Mouse (Mus musculus) hindbrain, embryonic 16.5 days (tissue): ENCODE results near the gene Gabbr1. TPM values are rescaled to one million over a fixed set of nuclear protein-coding genes. Genes with fewer than 3 reads are reported as not detected.

Experiments
- ATAC-seq: fragments of 200-750 bp; cut with Nextera tagmentation; 2 replicates; pipeline ENCODE4 v1.8.0; 2017; ENCODE audit warnings: moderate TSS enrichment, moderate library complexity
- H3K27ac ChIP-seq: fragments of 300-500 bp; sonication (generic); 2 replicates; pipeline ENCODE4 v1.5.1; 2014; ENCODE audit warnings: low read depth, mild to moderate bottlenecking, control low read depth, low read length, moderate library complexity
- H3K27me3 ChIP-seq: fragments of 300-500 bp; sonication (generic); replicated peaks from 2 replicates; pipeline ENCODE4 v1.6.1; 2014; ENCODE audit warnings: low read length; ENCODE audit not compliant: control insufficient read depth, insufficient read depth
- H3K36me3 ChIP-seq: fragments of 300-500 bp; sonication (generic); 2 replicates; pipeline ENCODE4 v1.6.1; 2014; ENCODE audit warnings: mild to moderate bottlenecking, low read length, moderate library complexity, mixed read lengths; ENCODE audit not compliant: control insufficient read depth, insufficient read depth
- H3K4me1 ChIP-seq: fragments of 300-500 bp; sonication (generic); 2 replicates; pipeline ENCODE4 v1.6.1; 2014; ENCODE audit warnings: low read depth, low read length; ENCODE audit not compliant: control insufficient read depth, insufficient read depth
- H3K4me2 ChIP-seq: fragments of 300-500 bp; sonication (generic); 2 replicates; pipeline ENCODE4 v1.6.1; 2014; ENCODE audit warnings: mild to moderate bottlenecking, low read length, control low read depth, moderate library complexity
- H3K4me3 ChIP-seq: fragments of 300-500 bp; sonication (generic); 2 replicates; pipeline ENCODE4 v1.5.1; 2014; ENCODE audit warnings: mild to moderate bottlenecking, low read length, control low read depth, moderate library complexity
- H3K9ac ChIP-seq: fragments of 300-500 bp; sonication (generic); 2 replicates; pipeline ENCODE4 v1.6.1; 2014; ENCODE audit warnings: low read depth, mild to moderate bottlenecking, control low read depth, low read length, moderate library complexity
- H3K9me3 ChIP-seq: fragments of 300-500 bp; sonication (generic); 2 replicates; pipeline ENCODE4 v1.6.1; 2014; ENCODE audit warnings: mild to moderate bottlenecking, low read length, moderate library complexity; ENCODE audit not compliant: control insufficient read depth
- WGBS: fragments of 180-500 bp; shearing (Covaris S2); extraction: QIAGEN DNeasy Blood & Tissue Kit; methylation state at CpG from one replicate; pipeline ENCODE4 v1.1.7; 2014; 5-methylcytosine and 5-hydroxymethylcytosine counted together
- polyA plus RNA-seq: library from polyadenylated mRNA; unstranded; fragments of >200 nt; fragmentation: Nextera tagmentation; extraction: Ambion mirVana; gene quantifications from 2 replicates; pipeline ENCODE4 v1.2.1, GENCODE M21; 2015

The Gabbr1 gene
- polyA plus RNA-seq, 1 experiment from 2014 or later, result 82.9 TPM

DNA sequence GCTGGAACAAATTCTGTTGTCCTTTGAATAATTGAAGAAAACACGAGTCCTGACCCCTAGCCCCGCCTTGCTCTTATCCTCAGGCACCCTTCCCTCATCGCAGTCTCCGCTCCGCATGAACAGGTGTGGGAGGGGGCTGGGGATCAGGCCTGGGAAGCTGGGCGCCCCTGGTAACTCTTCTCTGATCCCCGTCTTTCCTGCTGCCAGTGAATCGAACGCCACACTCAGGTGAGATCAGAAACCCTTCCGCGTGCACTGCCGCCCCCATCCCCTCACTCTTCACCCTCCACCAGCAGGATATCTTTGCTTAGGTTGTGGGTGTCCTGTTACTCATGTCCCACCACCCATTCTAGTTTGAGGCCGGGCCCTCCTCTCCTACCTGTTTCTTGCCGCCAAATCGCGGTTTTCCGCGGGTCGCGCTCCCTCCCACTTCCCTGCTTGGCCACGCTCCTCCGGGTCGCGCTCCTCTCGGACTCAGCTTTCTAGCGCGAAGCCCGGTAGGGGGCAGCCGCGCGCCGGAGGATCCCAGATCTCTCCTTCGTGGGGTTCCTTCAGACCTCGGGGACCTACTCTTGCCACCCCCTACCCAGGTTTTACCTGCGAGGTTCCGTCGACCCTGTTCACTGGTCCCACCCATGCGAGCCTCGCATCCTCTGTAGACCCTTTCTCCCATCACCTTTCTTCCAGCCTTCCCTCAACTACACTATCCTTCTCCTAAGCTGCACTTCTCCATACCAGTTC, 4.0 kb downstream of the Gabbr1 start:
- peaks cover 41% of the 10 kb centered on the region for H3K4me1 ChIP-seq
- H3K27me3 ChIP-seq, result no peaks in the 10 kb centered on the region
- ATAC-seq, result peak; percentile 25
- 2% methylated on average over 39 of the region's 39 CpGs for WGBS
- H3K36me3 ChIP-seq, result 0 out of 2 replicates have a peak, but pooled peaks cover 7% of the 10 kb centered on the region
- peak overlapping the region; percentile 60 for H3K4me3 ChIP-seq
- H3K9me3 ChIP-seq, result no peaks in the 10 kb centered on the region
- peak overlapping the region; percentile 86 for H3K4me2 ChIP-seq
- H3K27ac ChIP-seq, result peak overlapping the region; percentile 87
- peak overlapping the region; percentile 91 for H3K9ac ChIP-seq

DNA sequence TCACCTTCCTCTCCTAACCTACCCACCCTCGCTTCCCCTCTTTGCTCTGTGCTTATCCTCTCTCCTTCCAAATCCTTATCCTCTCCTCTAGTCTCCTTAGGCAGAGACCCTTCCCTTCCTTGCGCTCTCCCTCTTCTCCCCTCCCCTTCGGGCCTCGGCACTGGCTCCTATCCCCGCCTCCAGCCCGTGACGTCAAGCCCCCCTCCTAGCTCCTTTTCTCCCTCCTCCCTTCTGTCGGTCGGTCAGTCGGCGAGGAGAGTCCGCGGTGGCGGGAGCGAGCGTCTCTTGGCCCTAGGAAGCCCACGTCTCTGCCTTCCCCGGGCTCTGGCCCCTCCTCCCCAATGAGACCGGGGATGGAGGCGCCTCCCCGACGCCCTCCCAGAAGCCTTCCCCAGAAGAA, 4.6 kb downstream of the Gabbr1 start:
- 1% methylated on average over 21 of the region's 22 CpGs for WGBS
- H3K4me1 ChIP-seq, result peaks cover 41% of the 10 kb centered on the region

DNA sequence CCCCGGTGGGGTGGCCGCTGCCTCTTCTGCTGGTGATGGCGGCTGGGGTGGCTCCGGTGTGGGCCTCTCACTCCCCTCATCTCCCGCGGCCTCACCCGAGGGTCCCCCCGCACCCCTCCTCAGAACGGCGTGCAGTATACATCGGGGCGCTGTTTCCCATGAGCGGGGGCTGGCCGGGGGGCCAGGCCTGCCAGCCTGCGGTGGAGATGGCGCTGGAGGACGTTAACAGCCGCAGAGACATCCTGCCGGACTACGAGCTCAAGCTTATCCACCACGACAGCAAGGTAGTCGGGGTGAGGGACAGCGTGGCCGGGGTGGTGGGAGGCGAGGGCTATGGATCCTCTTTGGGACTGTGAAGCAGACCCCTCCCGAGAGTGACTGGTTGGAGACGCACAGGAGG, 5.1 kb downstream of the Gabbr1 start:
- Histone ChIP-seq H3K4me2 (peak overlapping the region; percentile 86), H3K9me3 (no peaks in the 10 kb centered on the region), H3K4me1 (peaks cover 41% of the 10 kb centered on the region), H3K27ac (peak overlapping the region; percentile 87), H3K4me3 (peak overlapping the region; percentile 60), H3K27me3 (no peaks in the 10 kb centered on the region), H3K9ac (peak overlapping the region; percentile 91), H3K36me3 (peaks cover 10% of the 10 kb centered on the region; the same call in 1 of the 2 replicates)
- ATAC-seq, result peak; percentile 22
- WGBS, result 3% methylated on average over 27 of the region's 27 CpGs

More for the DNA sequence above, 4.6 kb downstream of the Gabbr1 start:
- Histone ChIP-seq H3K36me3 (0 out of 2 replicates have a peak, but pooled peaks cover 10% of the 10 kb centered on the region), H3K4me3 (peak overlapping the region; percentile 60), H3K27me3 (no peaks in the 10 kb centered on the region), H3K9ac (peak overlapping the region; percentile 91), H3K27ac (peak overlapping the region; percentile 87), H3K9me3 (no peaks in the 10 kb centered on the region), H3K4me2 (peak overlapping the region; percentile 86)
- ATAC-seq, result peak; percentile 74

DNA sequence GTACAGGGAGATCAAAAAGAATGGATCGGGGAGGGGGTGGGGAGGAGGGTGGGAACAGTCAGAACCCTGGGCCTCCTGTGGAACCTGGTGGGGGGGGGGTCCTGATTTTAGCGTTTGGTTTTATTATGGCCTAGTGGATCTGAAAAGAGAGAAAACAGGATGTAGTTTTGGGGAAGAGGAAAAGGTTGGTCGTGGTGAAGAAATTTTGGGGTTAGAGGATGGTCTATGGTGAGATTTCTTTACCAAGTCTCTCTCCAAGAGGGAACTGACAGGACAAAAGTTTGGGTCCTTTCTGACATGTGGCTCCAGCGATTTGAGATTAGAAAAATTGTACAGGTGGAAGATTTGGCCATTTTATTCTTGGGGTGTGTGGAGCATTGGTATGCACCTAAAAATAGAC, 6.0 kb downstream of the Gabbr1 start:
- Histone ChIP-seq H3K4me2 (peak overlapping the region; percentile 86), H3K9me3 (no peaks in the 10 kb centered on the region), H3K36me3 (peaks cover 13% of the 10 kb centered on the region; the same call in 1 of the 2 replicates), H3K27ac (no peak overlapping the region), H3K4me3 (peak overlapping the region; percentile 60), H3K9ac (peak overlapping the region; percentile 91; the same call in 1 of the 2 replicates), H3K27me3 (no peaks in the 10 kb centered on the region), H3K4me1 (peaks cover 41% of the 10 kb centered on the region)
- no peak for ATAC-seq
- WGBS, result 50% methylated on average over 4 of the region's 4 CpGs

DNA sequence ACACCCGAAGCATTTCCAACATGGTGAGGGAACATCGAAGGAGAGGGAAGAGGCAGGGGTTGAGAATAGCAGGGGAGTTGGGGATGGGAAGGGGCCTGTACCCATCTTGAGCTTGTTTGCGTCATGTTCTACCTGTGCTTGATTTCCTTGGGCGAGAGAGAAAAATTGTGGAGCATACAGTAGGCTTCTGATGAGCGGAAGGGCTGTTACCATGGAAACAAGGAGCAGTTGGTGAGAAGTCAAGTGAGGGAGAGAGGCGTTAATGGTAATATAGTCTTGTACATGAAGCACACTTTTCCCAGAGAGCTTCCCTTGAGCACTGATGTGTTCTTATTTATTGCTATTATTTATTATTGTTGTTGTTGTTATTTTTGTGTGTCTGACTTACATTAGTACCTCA, 11.2 kb downstream of the Gabbr1 start:
- H3K36me3 ChIP-seq, result peaks cover 24% of the 10 kb centered on the region
- ATAC-seq, result peak; percentile 17; the same call in 1 of the 2 replicates
- no peak overlapping the region for H3K27ac ChIP-seq
- H3K27me3 ChIP-seq, result no peaks in the 10 kb centered on the region
- no peaks in the 10 kb centered on the region for H3K9me3 ChIP-seq
- peaks cover 6% of the 10 kb centered on the region for H3K4me1 ChIP-seq
- WGBS, result 58% methylated on average over 6 of the region's 6 CpGs
- H3K4me2 ChIP-seq, result no peak overlapping the region
- no peak overlapping the region for H3K4me3 ChIP-seq
- H3K9ac ChIP-seq, result no peak overlapping the region

DNA sequence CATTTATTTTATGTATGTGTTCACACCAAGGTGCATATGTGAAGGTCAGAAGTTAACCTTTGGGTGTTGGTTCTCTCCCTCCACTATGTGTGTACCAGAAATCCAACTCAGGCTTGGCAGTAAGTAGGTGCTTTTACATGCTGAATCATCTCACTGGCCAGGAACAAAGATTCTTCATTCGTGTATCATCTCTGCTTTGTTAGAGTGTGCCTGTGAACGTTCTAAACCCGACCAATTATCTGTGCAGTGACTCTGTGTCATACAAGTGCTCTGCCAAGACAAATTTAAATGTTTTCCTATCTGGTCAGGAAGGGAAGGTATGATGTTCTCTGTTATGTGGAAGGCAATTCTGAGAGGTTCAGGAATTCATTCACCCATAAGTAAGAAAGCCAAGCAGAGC, 15.7 kb downstream of the Gabbr1 start:
- peaks cover 43% of the 10 kb centered on the region for H3K36me3 ChIP-seq
- no peak overlapping the region for H3K4me2 ChIP-seq
- no peaks in the 10 kb centered on the region for H3K27me3 ChIP-seq
- ATAC-seq, result no peak
- no peak overlapping the region for H3K4me3 ChIP-seq
- H3K9ac ChIP-seq, result no peak overlapping the region
- H3K4me1 ChIP-seq, result no peaks in the 10 kb centered on the region
- WGBS, result 62% methylated on average over 3 of the region's 3 CpGs
- no peaks in the 10 kb centered on the region for H3K9me3 ChIP-seq
- no peak overlapping the region for H3K27ac ChIP-seq

GRCm38 (mm10) chr17:37062101-37062641, 16.4 kb downstream of the Gabbr1 start:
- no peaks in the 10 kb centered on the region for H3K9me3 ChIP-seq
- no peak overlapping the region for H3K4me2 ChIP-seq
- WGBS, result 81% methylated on average over 10 of the region's 10 CpGs
- peaks cover 48% of the 10 kb centered on the region for H3K36me3 ChIP-seq
- H3K4me1 ChIP-seq, result no peaks in the 10 kb centered on the region
- ATAC-seq, result no peak
- H3K9ac ChIP-seq, result no peak overlapping the region
- H3K4me3 ChIP-seq, result no peak overlapping the region
- no peak overlapping the region for H3K27ac ChIP-seq
- H3K27me3 ChIP-seq, result no peaks in the 10 kb centered on the region

- ATAC-seq, result no peak
- Histone ChIP-seq H3K4me1 (no peaks in the 10 kb centered on the region), H3K4me2 (no peak overlapping the region), H3K9ac (no peak overlapping the region), H3K4me3 (no peak overlapping the region), H3K27me3 (no peaks in the 10 kb centered on the region), H3K9me3 (no peaks in the 10 kb centered on the region), H3K27ac (no peak overlapping the region), H3K36me3 (peaks cover 52% of the 10 kb centered on the region)
- 75% methylated on average over 10 of the region's 10 CpGs for WGBS
These were observed 17.3 kb downstream of the Gabbr1 start for GRCm38 (mm10) chr17:37063063-37063462.

GRCm38 (mm10) chr17:37063686-37064495, 18.1 kb downstream of the Gabbr1 start:
- no peak for ATAC-seq
- peaks cover 57% of the 10 kb centered on the region for H3K36me3 ChIP-seq
- no peaks in the 10 kb centered on the region for H3K27me3 ChIP-seq
- H3K4me1 ChIP-seq, result no peaks in the 10 kb centered on the region
- H3K9me3 ChIP-seq, result no peaks in the 10 kb centered on the region
- 69% methylated on average over 11 of the region's 11 CpGs for WGBS
- no peak overlapping the region for H3K27ac ChIP-seq
- H3K4me2 ChIP-seq, result no peak overlapping the region
- H3K9ac ChIP-seq, result no peak overlapping the region
- H3K4me3 ChIP-seq, result no peak overlapping the region
